7 mouse cellular contexts compared by ENCODE assay signal in the genomic region with DNA sequence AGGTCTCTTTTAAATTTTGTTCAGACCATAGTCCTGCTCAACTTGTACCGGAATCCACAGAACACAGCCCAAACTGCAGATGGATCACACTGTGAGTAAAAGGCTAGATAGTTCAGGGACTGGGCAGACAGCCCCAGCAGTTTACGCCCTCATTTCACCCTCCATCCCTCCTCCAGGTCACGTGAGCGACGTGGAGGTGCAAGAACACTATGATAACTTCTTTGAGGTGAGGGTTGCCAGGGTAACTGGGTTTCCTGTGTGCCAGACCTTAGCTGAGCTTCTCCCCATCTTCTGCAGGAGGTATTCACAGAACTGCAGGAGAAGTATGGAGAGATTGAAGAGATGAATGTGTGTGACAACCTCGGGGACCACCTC. TPM values are rescaled to one million over a fixed set of nuclear protein-coding genes. Genes with fewer than 3 reads are reported as not detected.
DNase-seq lines count a peak whose midpoint lies in the region; ATAC-seq and TF ChIP-seq lines count a peak whose summit lies in the region.

No protein-coding gene starts in this region.

- peaks cover 49% of the 10 kb centered on the region for H3K36me3 ChIP-seq in liver, embryonic 12.5 days
- peaks cover 5% of the 10 kb centered on the region for H3K36me3 ChIP-seq in thymus, adult 2 months (ENCODE audit: control insufficient read depth, insufficient read depth, low read length)

- 19% methylated on average over 6 of the region's 6 CpGs for WGBS in liver, embryonic 12.5 days (ENCODE audit: insufficient replicate concordance)
- whole genome bisulfite sequencing in thymus, adult 2 months = 20% methylated on average over 6 of the region's 6 CpGs

- no peaks in the 10 kb centered on the region for H3K9me3 ChIP-seq in liver, embryonic 12.5 days (replicated peaks)

- TF ChIP-seq CTCF in thymus, adult 2 months (IDR thresholded peaks at IDR 0.05; ENCODE audit: borderline replicate concordance, control insufficient read depth, extremely low read depth, insufficient read depth, low read length, poor library complexity) = no peak

- ATAC-seq in erythroblast, adult 5-6 weeks (replicated peaks; ENCODE audit: low FRiP score, poor library complexity, severe bottlenecking) = peak; percentile 16
- ATAC-seq in liver, embryonic 12.5 days = no peak
- ATAC-seq in erythroid progenitor cell, adult 5-6 weeks (replicated peaks; ENCODE audit: low FRiP score, poor library complexity, severe bottlenecking) = no peak

- no peaks in the 10 kb centered on the region for H3K27me3 ChIP-seq in liver, embryonic 12.5 days (replicated peaks)
- no peaks in the 10 kb centered on the region for H3K27me3 ChIP-seq in thymus, adult 2 months (ENCODE audit: control insufficient read depth, insufficient read depth, low read length)

- peak overlapping the region; percentile 96 for H3K27ac ChIP-seq in liver, embryonic 12.5 days
- H3K27ac ChIP-seq in thymus, adult 2 months (ENCODE audit: control insufficient read depth, insufficient read depth, low read length) = peak overlapping the region; percentile 91

- peak overlapping the region; percentile 82 for H3K4me2 ChIP-seq in liver, embryonic 12.5 days

- peak overlapping the region; percentile 83 for H3K4me3 ChIP-seq in liver, embryonic 12.5 days
- H3K4me3 ChIP-seq in thymus, adult 2 months (ENCODE audit: control insufficient read depth, insufficient read depth, low read length) = peak overlapping the region; percentile 86

- TF ChIP-seq POLR2A in thymus, adult 2 months (IDR thresholded peaks at IDR 0.05; ENCODE audit: control insufficient read depth, extremely low read depth, insufficient read depth, low read length, poor library complexity) = no peak

- H3K9ac ChIP-seq in liver, embryonic 12.5 days = peak overlapping the region; percentile 79

- peak; percentile 39 for DNase-seq in spleen, adult 12 weeks (ENCODE audit: low spot score)
- no peak for DNase-seq in spleen, postnatal 4 days (ENCODE audit: low spot score in 2 of 2)
- peak; percentile 72 for DNase-seq in thymus, adult 2 months
- DNase-seq in right cerebral cortex, postnatal 14 days = no peak

- peaks cover 35% of the 10 kb centered on the region for H3K4me1 ChIP-seq in liver, embryonic 12.5 days
- peaks cover 18% of the 10 kb centered on the region for H3K4me1 ChIP-seq in thymus, adult 2 months (replicated peaks; ENCODE audit: control insufficient read depth, insufficient read depth, low read length)

RNA-seq across cellular contexts. Expression of a gene that starts 0.5 kb away (rescaled TPM):
- total RNA-seq in erythroblast, adult 5-6 weeks (2015; ENCODE audit: low replicate concordance) = 73.4 and 88.8 TPM in 2 replicates
- 41.4 and 69.3 TPM in 2 replicates for total RNA-seq in erythroblast, adult 5-6 weeks (2017; ENCODE audit: low replicate concordance)
- polyA plus RNA-seq in liver, embryonic 12.5 days (2016; fragmentation: Nextera tagmentation; extraction: Ambion mirVana) = 83.3 and 87.9 TPM in 2 replicates
- 130 and 176 TPM in 2 replicates for polyA plus RNA-seq in thymus, adult 2 months (2012; rRNA removed)
- total RNA-seq in erythroid progenitor cell, adult 5-6 weeks (2015; ENCODE audit: low replicate concordance) = 67.4 and 73.8 TPM in 2 replicates
- 32.9 and 98.7 TPM in 2 replicates for total RNA-seq in erythroid progenitor cell, adult 5-6 weeks (2017; ENCODE audit: low replicate concordance)

RNA-seq across cellular contexts. Expression of a gene that starts 0.7 kb away (rescaled TPM):
- total RNA-seq in erythroblast, adult 5-6 weeks (2015; ENCODE audit: low replicate concordance) = 1.3 and 4.8 TPM in 2 replicates
- total RNA-seq in erythroblast, adult 5-6 weeks (2017; ENCODE audit: low replicate concordance) = 5.2 and 6.6 TPM in 2 replicates
- 5.8 and 6.7 TPM in 2 replicates for polyA plus RNA-seq in liver, embryonic 12.5 days (2016; fragmentation: Nextera tagmentation; extraction: Ambion mirVana)
- polyA plus RNA-seq in thymus, adult 2 months (2012; rRNA removed) = 7.3 and 8.8 TPM in 2 replicates
- total RNA-seq in erythroid progenitor cell, adult 5-6 weeks (2015; ENCODE audit: low replicate concordance) = 3.2 and 4.2 TPM in 2 replicates
- 6.8 and 7.2 TPM in 2 replicates for total RNA-seq in erythroid progenitor cell, adult 5-6 weeks (2017; ENCODE audit: low replicate concordance)

RNA-seq across cellular contexts. Expression of a gene that starts 0.8 kb away (rescaled TPM):
- 3.5 and 30.1 TPM in 2 replicates for total RNA-seq in erythroblast, adult 5-6 weeks (2015; ENCODE audit: low replicate concordance)
- total RNA-seq in erythroblast, adult 5-6 weeks (2017; ENCODE audit: low replicate concordance) = 30.0 and 39.4 TPM in 2 replicates
- polyA plus RNA-seq in liver, embryonic 12.5 days (2016; fragmentation: Nextera tagmentation; extraction: Ambion mirVana) = 51.9 and 55.1 TPM in 2 replicates
- 81.5 and 84.2 TPM in 2 replicates for polyA plus RNA-seq in thymus, adult 2 months (2012; rRNA removed)
- total RNA-seq in erythroid progenitor cell, adult 5-6 weeks (2015; ENCODE audit: low replicate concordance) = 8.4 and 43.6 TPM in 2 replicates
- 40.8 and 59.9 TPM in 2 replicates for total RNA-seq in erythroid progenitor cell, adult 5-6 weeks (2017; ENCODE audit: low replicate concordance)

RNA-seq across cellular contexts. Expression of a gene that starts 1.3 kb away (rescaled TPM):
- 4.0 and 7.3 TPM in 2 replicates for total RNA-seq in erythroblast, adult 5-6 weeks (2015; ENCODE audit: low replicate concordance)
- total RNA-seq in erythroblast, adult 5-6 weeks (2017; ENCODE audit: low replicate concordance) = not detected in 2 replicates
- polyA plus RNA-seq in liver, embryonic 12.5 days (2016; fragmentation: Nextera tagmentation; extraction: Ambion mirVana) = 3.0 and 3.9 TPM in 2 replicates
- polyA plus RNA-seq in thymus, adult 2 months (2012; rRNA removed) = 26.1 and 31.7 TPM in 2 replicates
- total RNA-seq in erythroid progenitor cell, adult 5-6 weeks (2015; ENCODE audit: low replicate concordance) = 5.4 and 24.7 TPM in 2 replicates
- total RNA-seq in erythroid progenitor cell, adult 5-6 weeks (2017; ENCODE audit: low replicate concordance) = 3.3 TPM in 1 of 2 replicates, not detected in the other

RNA-seq across cellular contexts. Expression of a gene that starts 4.3 kb away (rescaled TPM):
- 48.0 and 55.0 TPM in 2 replicates for total RNA-seq in erythroblast, adult 5-6 weeks (2015; ENCODE audit: low replicate concordance)
- 7.8 and 8.9 TPM in 2 replicates for total RNA-seq in erythroblast, adult 5-6 weeks (2017; ENCODE audit: low replicate concordance)
- polyA plus RNA-seq in liver, embryonic 12.5 days (2016; fragmentation: Nextera tagmentation; extraction: Ambion mirVana) = 30.3 and 31.4 TPM in 2 replicates
- 73.0 and 78.6 TPM in 2 replicates for polyA plus RNA-seq in thymus, adult 2 months (2012; rRNA removed)
- total RNA-seq in erythroid progenitor cell, adult 5-6 weeks (2015; ENCODE audit: low replicate concordance) = 31.4 and 56.2 TPM in 2 replicates
- total RNA-seq in erythroid progenitor cell, adult 5-6 weeks (2017; ENCODE audit: low replicate concordance) = 12.5 and 22.3 TPM in 2 replicates

Comparison
In these comparisons a context has a peak if more than half of its experiments do, and no peak if none do; other contexts are left out.
1. DNase-seq: peak in spleen, adult 12 weeks (single experiment) and thymus, adult 2 months (single experiment); none in spleen, postnatal 4 days (0 of 2) and right cerebral cortex, postnatal 14 days (single experiment).